Mouse (Mus musculus) v-Abl transformed pro-B cells (cell line): ENCODE data around the gene Ndufs7.

Source experiments
- in situ Hi-C, 2 experiments: fragments of 400-800 bp; cut with MboI; formaldehyde crosslinking; loops; one replicate each; pipeline ENCODE4 v1.15.1; 2025; ENCODE audit not compliant: unreplicated experiment in 2 of 2

Gene Ndufs7

DNA sequence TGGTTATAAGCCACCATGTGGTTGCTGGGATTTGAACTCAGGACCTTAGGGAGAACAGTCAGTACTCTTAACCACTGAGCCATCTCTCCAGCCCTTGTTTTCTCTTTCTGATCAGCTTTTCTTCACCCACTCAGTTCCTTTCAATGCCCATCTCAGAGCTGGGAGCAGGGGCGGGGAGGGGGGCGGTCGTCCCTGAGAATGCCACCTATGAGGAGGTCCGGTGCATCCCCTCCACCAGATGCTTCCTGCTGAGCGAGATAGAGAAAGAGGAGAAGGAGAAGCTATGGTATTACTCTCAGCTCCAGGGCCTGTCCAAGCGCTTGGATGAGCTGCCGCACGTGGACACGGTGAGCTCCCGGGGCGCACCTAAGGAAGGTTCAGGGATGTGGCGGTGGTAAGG, 55.5 kb downstream of the Ndufs7 start:
- in situ Hi-C loops = no loop called here

DNA sequence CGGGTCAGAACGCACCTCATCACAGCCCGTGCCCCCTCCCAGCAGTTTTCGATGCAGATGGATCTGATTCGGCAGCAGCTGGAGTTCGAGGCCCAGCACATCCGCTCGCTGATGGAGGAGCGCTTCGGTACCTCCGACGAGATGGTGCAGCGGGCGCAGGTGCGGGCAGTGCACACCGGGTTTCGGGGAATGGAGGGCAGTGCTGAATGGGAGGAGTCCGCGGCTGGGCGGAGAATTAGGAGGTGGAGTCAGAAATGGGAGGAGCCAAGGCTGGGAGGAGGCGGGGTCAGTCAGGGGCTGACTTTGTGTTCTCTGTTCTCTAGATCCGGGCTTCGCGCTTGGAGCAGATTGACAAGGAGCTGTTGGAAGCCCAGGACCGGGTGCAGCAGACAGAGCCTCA, 55.9 kb downstream of the Ndufs7 start:
- in situ Hi-C loops = no loop called here
